Mouse (Mus musculus) cerebellum, adult 2 months (tissue): ENCODE data around the gene Kcnk4. TPM values are rescaled to one million over a fixed set of nuclear protein-coding genes. Genes with fewer than 3 reads are reported as not detected.

Experiments used
- DNase-seq, 2 experiments: peaks; one replicate each; pipeline ENCODE4 v3.0.0; 2021
- H3K27ac ChIP-seq: fragments of 200-500 bp; 2 replicates; pipeline ENCODE4 v1.5.1; 2012; ENCODE audit warnings: low read length, control low read depth, inconsistent platforms; ENCODE audit not compliant: insufficient read depth
- H3K27me3 ChIP-seq: fragments of 200-500 bp; 2 replicates; pipeline ENCODE4 v1.6.1; 2012; ENCODE audit warnings: inconsistent platforms, mild to moderate bottlenecking, low read length, moderate library complexity; ENCODE audit not compliant: control insufficient read depth, insufficient read depth
- H3K4me1 ChIP-seq: fragments of 200-500 bp; 2 replicates; pipeline ENCODE4 v1.6.1; 2011; ENCODE audit warnings: low read length; ENCODE audit not compliant: control insufficient read depth, insufficient read depth
- H3K4me3 ChIP-seq: fragments of 200-500 bp; replicated peaks from 2 replicates; pipeline ENCODE3; 2011; ENCODE audit warnings: mild to moderate bottlenecking, low read depth, low read length, control low read depth; ENCODE audit not compliant: insufficient read depth
- CTCF ChIP-seq: fragments of 200-500 bp; IDR thresholded peaks from 2 replicates; pipeline ENCODE4 v1.5.1; 2011; ENCODE audit warnings: low read depth, mild to moderate bottlenecking, control low read depth, low read length, moderate library complexity, borderline replicate concordance; ENCODE audit not compliant: insufficient read depth
- POLR2A ChIP-seq: fragments of 200-500 bp; IDR thresholded peaks from 2 replicates; pipeline ENCODE4 v1.6.1; 2011; ENCODE audit warnings: low read length, control low read depth, borderline replicate concordance; ENCODE audit not compliant: insufficient read depth
- WGBS: fragments of 180-500 bp; shearing (Covaris S2); methylation state at CpG from one replicate; pipeline ENCODE4 v1.1.7; 2018; 5-methylcytosine and 5-hydroxymethylcytosine counted together
- polyA plus RNA-seq: library from polyadenylated mRNA; depleted of rRNA; stranded (reverse); fragments of >200 nt; gene quantifications from 2 replicates; pipeline ENCODE4 v1.2.3, GENCODE M21; 2012

The Kcnk4 gene
- polyA plus RNA-seq, 1 experiment = 5.9 TPM

- no peak overlapping the region for H3K4me3 ChIP-seq
- no peak overlapping the region for H3K27ac ChIP-seq
- 30% methylated on average over 40 of the region's 40 CpGs for WGBS
- DNase-seq = peak in 1 of 2 experiments; percentile 33
- peaks cover 4% of the 10 kb centered on the region; the same call in 1 of the 2 replicates for H3K4me1 ChIP-seq
- TF ChIP-seq CTCF = no peak
- no peak for TF ChIP-seq POLR2A
- H3K27me3 ChIP-seq = no peaks in the 10 kb centered on the region; the same call in 1 of the 2 replicates
These were observed 8.5 kb downstream of the Kcnk4 start for GRCm38 (mm10) chr19:6925611-6926329.

- H3K4me1 ChIP-seq = peaks cover 5% of the 10 kb centered on the region; the same call in 1 of the 2 replicates
- H3K27me3 ChIP-seq = no peaks in the 10 kb centered on the region; the same call in 1 of the 2 replicates
- H3K4me3 ChIP-seq = peak within 1 kb of the TSS; percentile 13
- H3K27ac ChIP-seq = no peak within 1 kb of the TSS
- TF ChIP-seq CTCF = no peak
- TF ChIP-seq POLR2A = no peak
- DNase-seq = no peak
- 5% methylated on average over 9 of the region's 9 CpGs for WGBS
These were observed 9.1 kb downstream of the Kcnk4 start, which contains the start of gene Catsperz for GRCm38 (mm10) chr19:6925307-6925573. Catsperz (minus strand) TSS chr19:6925380.

DNA sequence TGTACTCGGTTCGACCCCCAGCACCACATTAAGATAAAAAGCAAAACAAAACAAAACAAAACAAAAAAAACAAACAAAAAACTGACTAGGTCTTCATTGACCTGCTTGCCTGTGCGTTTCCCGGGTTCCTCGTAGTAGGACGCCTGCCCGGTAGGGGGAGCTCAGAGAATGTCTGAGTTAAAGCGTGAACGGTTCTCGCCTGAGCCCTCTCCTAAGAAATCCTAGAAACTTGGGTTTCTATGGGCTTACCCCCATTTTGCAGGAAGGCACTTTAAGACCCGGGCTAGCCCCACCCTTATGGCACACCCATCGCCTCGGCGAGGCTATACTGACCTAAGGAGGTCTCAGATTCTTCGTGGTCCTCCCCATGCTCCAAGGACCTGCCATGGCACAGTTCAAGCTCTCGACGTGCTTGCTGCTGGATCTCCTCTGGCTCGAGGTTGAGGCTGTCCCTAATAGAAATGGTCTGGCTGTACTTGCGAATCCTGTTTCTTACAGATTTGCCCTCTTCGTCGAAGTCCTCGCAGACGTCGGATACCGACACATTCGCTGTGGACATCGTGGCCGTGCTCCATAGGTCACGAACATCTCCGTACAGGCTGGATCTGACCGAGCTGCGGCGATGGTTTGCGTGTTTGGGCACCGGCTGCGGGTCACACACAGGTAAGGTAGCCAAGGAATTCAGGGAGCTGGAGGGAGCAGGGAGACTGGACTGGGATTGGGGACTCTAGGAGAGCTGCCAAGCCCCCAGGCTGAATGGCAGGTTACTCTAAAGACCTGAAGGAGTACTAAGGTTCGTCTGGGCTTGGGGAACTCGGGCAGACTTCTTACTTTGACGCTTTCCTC lies 9.6 kb downstream of the Kcnk4 start:
- Histone ChIP-seq H3K4me3 (peak overlapping the region; percentile 13), H3K27me3 (no peaks in the 10 kb centered on the region; the same call in 1 of the 2 replicates), H3K27ac (no peak overlapping the region), H3K4me1 (peaks cover 11% of the 10 kb centered on the region)
- 4% methylated on average over 39 of the region's 39 CpGs for WGBS
- peak; percentile 86 to 93 for DNase-seq
- TF ChIP-seq CTCF (peak; percentile 79), POLR2A (no peak)

- no peak for DNase-seq
- Histone ChIP-seq H3K4me1 (peaks cover 14% of the 10 kb centered on the region), H3K4me3 (peak overlapping the region; percentile 70), H3K27me3 (no peaks in the 10 kb centered on the region; the same call in 1 of the 2 replicates), H3K27ac (peak overlapping the region; percentile 93; the same call in 1 of the 2 replicates)
- TF ChIP-seq CTCF = no peak
- 68% methylated on average over 6 of the region's 6 CpGs for WGBS
These were observed 11.2 kb downstream of the Kcnk4 start for GRCm38 (mm10) chr19:6922901-6923735.

- WGBS = under 1% methylated on average over 64 of the region's 66 CpGs
These were observed 12.4 kb downstream of the Kcnk4 start, which contains the start of gene Esrra for GRCm38 (mm10) chr19:6921647-6922567. Esrra (minus strand) TSS chr19:6921813.

GRCm38 (mm10) chr19:6920741-6921636 lies 13.3 kb downstream of the Kcnk4 start:
- WGBS = 2% methylated on average over 46 of the region's 48 CpGs
- Histone ChIP-seq H3K27me3 (no peaks in the 10 kb centered on the region), H3K27ac (no peak overlapping the region), H3K4me1 (peaks cover 14% of the 10 kb centered on the region), H3K4me3 (peak overlapping the region; percentile 63)
- TF ChIP-seq POLR2A = no peak
- no peak for TF ChIP-seq CTCF
- DNase-seq = peak in 1 of 2 experiments; percentile 67

More at GRCm38 (mm10) chr19:6921647-6922567, 12.4 kb downstream of the Kcnk4 start, which contains the start of gene Esrra:
- Histone ChIP-seq H3K4me1 (peaks cover 14% of the 10 kb centered on the region), H3K4me3 (peak within 1 kb of the TSS; percentile 70), H3K27ac (peak within 1 kb of the TSS; percentile 93), H3K27me3 (no peaks in the 10 kb centered on the region)
- DNase-seq = peak; percentile 100
- no peak for TF ChIP-seq CTCF
- TF ChIP-seq POLR2A = peak; percentile 76
